ENCODE assay signal across 8 mouse cellular contexts in genomic region chr1:37719030-37719723, GRCm38 (mm10). TPM values are rescaled to one million over a fixed set of nuclear protein-coding genes. Genes with fewer than 3 reads are reported as not detected.
DNase-seq lines count a peak whose midpoint lies in the region; ATAC-seq and TF ChIP-seq lines count a peak whose summit lies in the region.

No protein-coding gene starts in this region.

- H3K9me3 ChIP-seq in kidney, postnatal 0 days (replicated peaks; ENCODE audit: low read length), result no peaks in the 10 kb centered on the region
- no peaks in the 10 kb centered on the region for H3K9me3 ChIP-seq in forebrain, embryonic 13.5 days (replicated peaks)
- H3K9me3 ChIP-seq in liver, embryonic 13.5 days (replicated peaks), result no peaks in the 10 kb centered on the region
- H3K9me3 ChIP-seq in stomach, embryonic 16.5 days (replicated peaks; ENCODE audit: control insufficient read depth, low read length), result no peaks in the 10 kb centered on the region

- H3K36me3 ChIP-seq in kidney, postnatal 0 days (ENCODE audit: insufficient read depth, low read length), result no peaks in the 10 kb centered on the region
- H3K36me3 ChIP-seq in forebrain, embryonic 13.5 days (ENCODE audit: poor library complexity, severe bottlenecking), result no peaks in the 10 kb centered on the region
- H3K36me3 ChIP-seq in liver, embryonic 13.5 days, result no peaks in the 10 kb centered on the region
- no peaks in the 10 kb centered on the region for H3K36me3 ChIP-seq in stomach, embryonic 16.5 days (ENCODE audit: control insufficient read depth, insufficient read depth, low read length)

- peak overlapping the region; percentile 58 for H3K9ac ChIP-seq in kidney, postnatal 0 days (ENCODE audit: low read depth, low read length)
- H3K9ac ChIP-seq in forebrain, embryonic 13.5 days, result peak overlapping the region; percentile 64
- no peak overlapping the region for H3K9ac ChIP-seq in liver, embryonic 13.5 days
- H3K9ac ChIP-seq in stomach, embryonic 16.5 days (ENCODE audit: low read length), result peak overlapping the region; percentile 82

- DNase-seq in kidney, postnatal 0 days (ENCODE audit: low spot score), result peak; percentile 18
- no peak for DNase-seq in kidney, adult 9 months
- DNase-seq in cerebellum, adult 18-20 months, result peak; percentile 34 to 47
- DNase-seq in liver, embryonic 13.5 days, result no peak
- no peak for DNase-seq in gastrocnemius, adult 18-20 months (ENCODE audit: low spot score)
- DNase-seq in urinary bladder, postnatal 4 days (ENCODE audit: low spot score in 2 of 2), result no peak

- TF ChIP-seq CTCF in kidney, postnatal 0 days (IDR thresholded peaks at IDR 0.05; ENCODE audit: low read depth), result no peak

- no peaks in the 10 kb centered on the region; the same call in 1 of the 2 replicates for H3K4me1 ChIP-seq in kidney, postnatal 0 days (replicated peaks; ENCODE audit: insufficient read depth, low read length)
- peaks cover 9% of the 10 kb centered on the region for H3K4me1 ChIP-seq in forebrain, embryonic 13.5 days
- H3K4me1 ChIP-seq in liver, embryonic 13.5 days (replicated peaks), result 0 out of 2 replicates have a peak, but pooled peaks cover 2% of the 10 kb centered on the region
- peaks cover 7% of the 10 kb centered on the region; the same call in 1 of the 2 replicates for H3K4me1 ChIP-seq in stomach, embryonic 16.5 days (ENCODE audit: control insufficient read depth, insufficient read depth, low read length)

- H3K27ac ChIP-seq in kidney, postnatal 0 days, result no peak overlapping the region
- H3K27ac ChIP-seq in forebrain, embryonic 13.5 days, result no peak overlapping the region
- H3K27ac ChIP-seq in liver, embryonic 13.5 days, result no peak overlapping the region
- H3K27ac ChIP-seq in stomach, embryonic 16.5 days (ENCODE audit: low read length), result peak overlapping the region; percentile 72

- peak overlapping the region; percentile 93 for H3K4me2 ChIP-seq in kidney, postnatal 0 days (ENCODE audit: low read length)
- peak overlapping the region; percentile 94 for H3K4me2 ChIP-seq in forebrain, embryonic 13.5 days
- H3K4me2 ChIP-seq in liver, embryonic 13.5 days, result peak overlapping the region; percentile 72
- peak overlapping the region; percentile 95 for H3K4me2 ChIP-seq in stomach, embryonic 16.5 days (ENCODE audit: low read depth, low read length)

- ATAC-seq in kidney, postnatal 0 days (replicated peaks; ENCODE audit: low FRiP score, low read depth), result peak; percentile 74
- peak; percentile 78 for ATAC-seq in forebrain, embryonic 13.5 days
- ATAC-seq in liver, embryonic 13.5 days (ENCODE audit: low read depth), result no peak
- ATAC-seq in stomach, embryonic 16.5 days (ENCODE audit: insufficient read depth, low FRiP score), result peak; percentile 48

- H3K27me3 ChIP-seq in kidney, postnatal 0 days (ENCODE audit: insufficient read depth, low read length), result no peaks in the 10 kb centered on the region
- H3K27me3 ChIP-seq in forebrain, embryonic 13.5 days, result peaks cover 41% of the 10 kb centered on the region
- peaks cover 46% of the 10 kb centered on the region for H3K27me3 ChIP-seq in liver, embryonic 13.5 days
- no peaks in the 10 kb centered on the region; the same call in 1 of the 2 replicates for H3K27me3 ChIP-seq in stomach, embryonic 16.5 days (ENCODE audit: control insufficient read depth, insufficient read depth, low read length)

- H3K4me3 ChIP-seq in kidney, postnatal 0 days (replicated peaks; ENCODE audit: low read depth, low read length), result peak overlapping the region; percentile 57
- peak overlapping the region; percentile 61 for H3K4me3 ChIP-seq in forebrain, embryonic 13.5 days
- H3K4me3 ChIP-seq in liver, embryonic 13.5 days (replicated peaks), result peak overlapping the region; percentile 57
- peak overlapping the region; percentile 66 for H3K4me3 ChIP-seq in stomach, embryonic 16.5 days (replicated peaks; ENCODE audit: low read length)

- WGBS in kidney, postnatal 0 days, result 3% methylated on average over 49 of the region's 49 CpGs
- 5% methylated on average over 44 of the region's 49 CpGs for WGBS in forebrain, embryonic 13.5 days
- 9% methylated on average over 47 of the region's 49 CpGs for WGBS in liver, embryonic 13.5 days (ENCODE audit: insufficient replicate concordance)
- WGBS in stomach, embryonic 16.5 days, result 3% methylated on average over 43 of the region's 49 CpGs

RNA-seq across cellular contexts. Expression of gene 2010300C02Rik, which starts 0.7 kb away (rescaled TPM):
- 2.1 and 2.4 TPM in 2 replicates for polyA plus RNA-seq in kidney, postnatal 0 days (2015; fragmentation: Nextera tagmentation; extraction: Ambion mirVana)
- polyA plus RNA-seq in forebrain, embryonic 13.5 days (2015; fragmentation: Nextera tagmentation; extraction: Ambion mirVana), result 0.62 and 1.4 TPM in 2 replicates
- 0.09 and 0.13 TPM in 2 replicates for polyA plus RNA-seq in liver, embryonic 13.5 days (2015; fragmentation: Nextera tagmentation; extraction: Ambion mirVana)
- polyA plus RNA-seq in stomach, embryonic 16.5 days (2015; fragmentation: Nextera tagmentation; extraction: Ambion mirVana), result 10.3 and 11.9 TPM in 2 replicates
- under 1 TPM; 0.57 to 0.59 TPM for total RNA-seq in gastrocnemius, adult 18-20 months (2021)

Comparison
In these comparisons a context has a peak if more than half of its experiments do, and no peak if none do; other contexts are left out.
1. DNase-seq: peak in kidney, postnatal 0 days (single experiment) and cerebellum, adult 18-20 months (2 of 2); none in kidney, adult 9 months (single experiment), liver, embryonic 13.5 days (single experiment), gastrocnemius, adult 18-20 months (single experiment) and urinary bladder, postnatal 4 days (0 of 2).
2. Peak in every context shown above with its lines, with median percentiles within 50 percentile points of each other: H3K4me2 ChIP-seq and H3K4me3 ChIP-seq.